Mouse (Mus musculus): Measurements from ENCODE around the gene Scly.

Gene Scly

DNA sequence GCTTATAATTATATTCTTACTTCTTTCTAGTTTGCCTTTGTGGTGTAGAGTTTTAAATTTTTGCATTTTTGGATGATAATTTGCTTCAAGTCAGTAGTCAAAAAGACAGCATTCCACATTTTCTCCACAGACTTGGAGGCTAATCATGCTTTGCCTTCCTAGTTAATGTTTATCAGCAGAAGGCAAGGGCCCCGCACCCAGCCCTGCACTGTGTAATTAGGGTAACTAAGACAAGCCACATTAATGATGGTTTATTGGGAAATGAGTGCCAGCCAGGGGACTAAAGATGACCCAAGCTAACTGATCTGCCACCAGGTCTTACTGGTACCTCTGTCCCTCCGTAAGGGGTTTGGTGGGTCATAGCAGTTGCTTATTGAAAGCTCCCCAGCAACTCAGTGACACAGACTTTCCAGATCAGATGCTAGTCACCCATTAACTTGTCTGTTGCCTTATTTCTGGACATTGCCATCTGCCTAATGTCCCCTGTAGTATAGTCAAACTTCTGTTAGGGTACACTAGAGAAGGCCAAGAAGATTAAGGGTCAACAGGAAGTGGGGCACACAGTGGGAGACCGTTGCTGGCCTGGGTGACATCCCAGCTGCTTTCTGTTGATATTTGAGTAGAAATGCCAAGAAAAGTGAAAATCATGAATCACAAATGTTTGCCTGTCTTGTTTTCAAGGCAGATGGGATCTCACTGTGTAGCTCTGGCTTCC lies 3.2 kb downstream of the Scly start:
- DNase-seq (ENCODE audit: low read depth), result no peak

DNA sequence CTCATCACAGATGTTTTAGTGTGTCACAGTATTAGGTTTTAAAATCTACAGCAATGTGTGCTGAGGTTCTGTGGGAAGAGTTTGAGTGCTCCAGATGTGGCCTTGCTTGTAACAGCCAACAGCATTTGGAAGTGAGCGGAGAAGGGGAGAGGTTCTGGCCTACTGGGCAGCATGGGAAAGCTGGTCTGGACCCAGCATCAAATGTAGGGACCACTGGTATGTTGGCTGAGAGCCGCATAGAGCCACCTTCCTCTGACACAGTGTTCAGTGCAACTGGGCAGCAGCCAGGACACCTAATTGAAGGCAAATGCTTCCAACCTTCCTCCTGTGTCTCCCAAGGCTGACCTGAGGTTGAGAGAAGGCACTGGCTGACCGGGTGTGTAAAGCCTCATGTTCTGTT lies 3.9 kb downstream of the Scly start:
- no peak for DNase-seq (ENCODE audit: low read depth)

DNA sequence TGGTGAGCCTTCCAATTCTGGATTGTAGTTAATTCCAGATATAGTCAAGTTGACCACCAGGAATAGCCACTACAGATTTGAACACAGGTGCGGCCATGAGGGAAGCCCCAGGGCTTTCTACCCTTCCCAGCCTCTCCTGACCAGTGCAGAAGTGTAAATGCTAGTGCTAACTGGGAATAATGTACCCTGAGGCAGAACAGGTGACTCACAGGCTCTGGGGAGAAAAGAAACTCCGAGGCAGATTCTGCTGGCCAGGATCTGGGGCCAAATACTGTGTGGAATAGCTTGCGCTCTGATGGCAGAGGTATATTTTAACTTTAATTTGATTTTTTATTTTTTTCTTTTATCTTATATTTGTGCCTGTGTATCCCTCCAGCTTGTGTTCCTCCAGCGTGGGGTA lies 6.5 kb downstream of the Scly start:
- no peak for DNase-seq (ENCODE audit: low read depth)

DNA sequence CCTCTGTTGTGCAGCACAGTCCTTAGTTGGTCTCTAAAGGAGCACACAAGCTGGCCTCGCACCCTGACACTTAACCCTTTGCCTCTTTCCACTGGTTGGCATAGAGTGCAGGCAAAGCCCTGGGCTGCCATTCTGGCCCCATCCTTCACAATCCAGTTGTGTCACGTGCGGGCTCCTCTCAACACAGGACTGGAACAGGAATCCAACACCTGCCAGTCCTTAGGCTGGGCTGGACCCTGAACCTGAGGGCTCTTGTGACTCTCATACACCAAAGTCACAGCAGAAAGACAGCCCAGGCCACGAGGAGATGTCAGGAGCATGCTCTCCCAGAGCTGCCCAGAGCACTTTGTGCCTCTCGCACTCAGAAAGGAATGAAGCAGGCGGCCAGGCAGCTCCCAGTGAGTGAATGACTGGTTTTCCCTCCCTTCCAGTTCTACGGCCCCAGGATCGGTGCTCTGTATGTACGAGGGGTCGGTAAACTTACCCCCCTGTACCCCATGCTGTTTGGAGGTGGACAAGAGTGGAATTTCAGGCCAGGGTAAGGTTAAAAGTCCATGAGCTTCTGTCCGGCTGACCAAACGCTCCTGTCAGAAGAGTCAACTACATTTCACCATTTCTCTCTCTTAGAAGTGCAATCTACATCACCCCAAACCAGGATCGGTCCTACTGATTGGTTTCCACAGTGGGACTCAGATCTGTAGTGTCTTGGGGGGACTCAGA lies 11.4 kb downstream of the Scly start:
- DNase-seq (ENCODE audit: low read depth), result no peak

DNA sequence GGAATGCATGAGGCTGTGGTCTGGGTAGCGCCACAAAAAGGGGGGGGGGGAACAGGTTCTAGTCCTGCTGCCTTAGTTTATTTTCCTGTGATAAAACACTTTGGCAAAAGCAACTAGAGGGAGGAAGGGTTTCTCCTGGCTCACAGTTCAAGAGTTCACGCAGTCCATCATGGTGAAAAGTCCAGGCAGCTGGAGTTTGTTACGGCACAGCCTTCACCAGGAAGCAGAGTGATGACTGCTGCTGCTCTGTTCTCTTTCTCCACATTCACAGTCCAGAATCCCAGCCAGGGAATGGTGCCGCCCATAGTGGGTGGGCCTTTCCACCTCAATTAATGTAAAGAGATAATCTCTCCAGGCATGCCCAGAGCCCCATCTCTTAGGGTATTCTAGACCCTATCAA lies 14.1 kb downstream of the Scly start:
- no peak for DNase-seq (ENCODE audit: low read depth)

DNA sequence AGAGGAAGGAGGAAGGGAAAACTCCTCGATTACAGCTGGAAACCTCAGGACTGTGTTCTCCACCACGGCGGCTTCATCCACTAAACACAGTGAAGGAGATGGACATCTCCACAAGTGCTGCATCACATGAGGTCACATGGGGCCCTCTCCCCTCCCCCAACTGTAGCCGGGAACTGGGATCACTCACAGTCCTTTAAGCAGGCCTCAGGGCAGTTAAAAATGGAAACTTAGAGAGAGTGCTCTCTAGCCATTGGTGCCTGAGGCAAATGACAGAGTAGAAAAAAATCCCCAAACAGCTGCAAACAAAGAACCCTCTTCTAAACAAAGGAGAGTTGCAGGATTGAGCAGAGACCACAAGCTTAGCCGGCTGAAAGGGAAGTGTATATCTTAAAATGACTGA lies 15.1 kb downstream of the Scly start:
- no peak for DNase-seq (ENCODE audit: low read depth)

DNA sequence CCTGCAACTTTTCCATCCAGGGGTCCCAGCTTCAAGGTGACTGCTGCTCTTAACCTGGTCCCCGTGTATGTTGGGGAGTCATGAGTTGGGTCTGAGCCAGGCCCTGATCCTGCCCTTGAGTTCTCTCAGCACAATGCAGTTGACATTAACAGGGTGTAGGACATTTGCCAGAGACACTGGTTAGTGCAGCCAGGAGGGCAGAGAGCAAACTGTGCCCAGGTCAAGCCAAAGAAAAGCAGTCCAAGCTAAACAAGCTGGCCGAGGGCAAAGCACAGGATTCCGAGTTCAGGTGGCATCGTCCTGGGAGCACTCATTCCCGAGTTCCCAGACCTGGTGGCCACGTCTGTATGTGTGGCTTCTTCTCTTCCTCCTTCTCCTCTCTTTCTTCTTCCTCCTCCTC lies 19.5 kb downstream of the Scly start:
- DNase-seq (ENCODE audit: low read depth), result no peak

DNA sequence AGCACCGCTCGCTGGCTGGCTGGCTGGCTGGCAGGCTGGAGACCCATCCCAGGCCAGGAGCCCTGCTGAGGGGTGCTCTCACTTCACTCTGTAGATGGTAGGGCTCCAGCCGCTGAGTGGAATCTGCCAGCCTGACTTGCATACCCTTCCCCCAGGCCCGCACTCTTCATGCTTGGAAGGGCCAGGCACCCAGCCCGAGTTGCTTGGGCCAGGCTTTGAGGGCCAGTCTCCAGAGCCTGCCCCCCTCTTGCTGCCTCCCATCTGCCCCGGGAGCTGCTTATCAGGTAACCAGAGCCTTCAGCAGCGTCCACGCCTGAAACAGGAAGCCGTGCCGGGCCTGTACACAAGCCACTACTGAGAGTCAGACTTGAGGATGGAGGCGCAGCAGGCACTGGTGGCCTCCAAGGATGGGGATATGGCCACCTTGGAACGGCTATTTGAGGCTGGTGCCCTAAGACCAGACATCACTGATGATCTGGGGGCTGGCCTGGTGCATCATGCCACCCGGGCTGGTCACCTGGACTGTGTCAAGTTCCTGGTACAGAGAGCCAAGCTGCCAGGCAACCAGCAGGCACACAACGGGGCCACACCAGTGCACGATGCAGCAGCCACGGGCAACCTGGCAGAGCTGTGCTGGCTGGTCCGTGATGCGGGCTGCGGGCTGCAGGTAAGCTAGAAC lies 23.8 kb downstream of the Scly start, which contains the start of gene Espnl:
TSS of gene Espnl (plus strand) at position 316 of the 679 bp plus-strand sequence.
- DNase-seq (ENCODE audit: low read depth), result no peak

DNA sequence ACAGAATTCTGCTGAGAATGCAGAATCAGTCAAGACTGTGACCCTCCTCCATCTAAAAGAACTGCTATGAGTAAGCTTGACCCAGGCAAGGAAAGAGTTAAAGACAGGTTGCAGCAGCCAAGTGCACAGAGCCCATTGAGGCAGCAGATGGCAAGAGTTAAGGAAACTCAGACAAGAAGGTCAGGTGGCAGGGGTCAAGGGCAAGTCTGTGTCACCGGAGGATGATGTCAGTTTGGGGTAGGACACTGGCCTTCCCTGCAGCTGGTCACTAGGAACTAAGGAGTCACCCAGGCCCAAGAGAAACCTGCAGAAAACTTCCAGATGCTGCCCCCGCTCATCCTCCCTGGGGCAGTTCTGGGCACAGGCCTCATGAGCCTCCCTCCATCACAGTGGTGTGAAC lies 26.5 kb downstream of the Scly start:
- DNase-seq (ENCODE audit: low read depth), result no peak

DNA sequence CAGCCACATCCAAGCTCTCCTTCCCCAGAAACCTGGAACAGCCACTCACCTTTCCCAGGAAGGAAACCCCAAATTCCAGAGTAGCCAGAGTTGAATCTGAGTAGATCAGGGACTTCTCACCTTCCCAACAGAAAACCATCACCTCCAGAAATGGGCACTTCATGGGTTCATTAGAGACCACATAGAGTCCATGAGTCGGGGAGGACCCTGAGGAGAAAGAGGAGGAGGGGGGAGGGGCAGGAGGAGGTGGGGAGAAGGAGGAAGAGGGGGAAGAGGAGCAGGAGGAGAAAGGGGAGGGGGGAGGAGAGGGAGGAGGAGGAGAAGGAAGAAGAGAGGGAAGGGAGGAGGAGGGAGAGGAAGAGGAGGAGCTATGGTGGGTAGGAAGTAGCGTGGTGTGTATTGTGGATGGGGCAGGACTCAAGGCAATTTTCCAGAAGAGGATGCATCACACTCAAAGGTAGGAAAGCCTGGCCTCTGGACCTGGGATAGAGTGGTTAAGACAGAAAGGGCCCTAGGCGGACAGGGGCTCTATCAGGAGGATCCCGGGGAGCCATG lies 27.4 kb downstream of the Scly start:
- no peak for DNase-seq (ENCODE audit: low read depth)

DNA sequence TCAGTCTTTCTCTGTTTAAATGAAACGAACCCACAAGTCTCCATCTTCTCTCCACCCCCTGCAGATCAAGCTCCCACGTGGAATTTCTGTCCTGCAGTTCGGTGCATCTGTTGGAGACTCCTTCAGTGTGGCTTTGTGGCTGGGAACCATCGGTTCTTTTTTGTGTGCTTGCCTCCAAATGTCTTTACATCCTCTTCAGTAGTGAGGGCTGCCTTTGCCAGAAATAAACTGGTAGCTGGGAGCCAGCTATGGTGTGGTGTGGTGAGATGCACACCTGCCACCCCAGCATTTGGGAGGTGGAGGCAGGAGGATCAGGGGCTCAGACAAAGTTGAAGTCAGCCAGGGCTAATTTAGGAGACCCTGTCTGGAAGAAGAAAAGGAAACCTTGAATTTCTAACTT lies 34.0 kb downstream of the Scly start:
- DNase-seq (ENCODE audit: low read depth), result no peak

DNA sequence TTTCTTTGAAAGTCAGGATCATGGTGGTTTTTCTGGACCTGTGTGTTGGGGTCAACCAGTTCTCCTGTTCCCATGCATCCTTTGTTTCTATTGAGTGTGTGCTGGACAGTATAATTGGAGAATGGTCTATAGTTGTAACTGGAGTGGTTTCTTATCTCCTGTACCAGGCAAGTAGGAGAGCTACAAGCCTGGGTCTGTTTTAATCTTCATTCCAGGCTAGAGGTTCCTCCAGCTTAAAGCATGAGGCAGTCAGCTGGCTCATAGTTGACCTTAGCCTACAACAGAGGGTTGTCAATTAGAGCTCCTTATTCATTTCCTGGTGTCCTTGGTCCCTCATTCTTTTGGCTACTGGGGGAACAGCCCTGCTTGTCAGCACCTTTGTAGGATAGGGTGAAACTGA lies 35.4 kb downstream of the Scly start:
- no peak for DNase-seq (ENCODE audit: low read depth)

DNA sequence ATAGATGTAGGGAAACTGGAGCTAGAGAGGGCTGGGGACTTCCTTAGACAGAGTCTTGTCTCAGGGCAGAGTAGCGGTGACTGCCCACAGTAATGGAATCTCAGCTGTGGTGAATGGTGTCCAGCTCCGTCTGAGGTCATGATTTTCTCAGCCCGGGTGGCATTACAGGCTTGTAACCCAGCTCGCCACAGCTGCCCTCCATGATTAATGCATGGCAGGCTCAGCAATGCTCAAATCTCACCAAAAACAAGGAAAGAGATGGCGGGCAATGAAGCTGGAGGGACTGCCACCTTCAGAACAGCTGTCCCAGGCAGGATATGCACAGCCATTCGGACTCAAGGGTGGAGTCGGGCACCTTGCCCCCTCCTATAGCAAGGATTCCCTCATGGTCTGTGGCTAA lies 39.2 kb downstream of the Scly start:
- DNase-seq (ENCODE audit: low read depth), result no peak

DNA sequence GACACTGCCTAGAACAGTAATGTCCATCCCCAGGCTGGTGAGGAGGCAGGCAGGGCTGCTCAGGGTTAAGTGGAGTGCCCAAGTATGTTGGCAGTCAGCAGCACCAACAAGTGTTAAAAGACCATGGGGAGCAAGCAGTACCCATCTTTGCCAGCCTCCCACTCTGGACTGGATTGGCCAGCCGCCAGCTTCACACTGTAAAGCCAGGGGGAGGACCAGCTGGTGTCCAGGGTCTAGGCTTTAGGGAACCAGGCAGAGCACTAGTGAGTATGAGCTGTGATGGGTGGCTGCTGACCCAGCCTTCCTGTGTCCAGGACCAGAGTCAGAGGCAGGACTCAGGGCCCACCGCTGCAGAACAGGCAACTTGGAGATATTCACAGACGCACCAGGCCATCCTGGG lies 45.9 kb downstream of the Scly start:
- no peak for DNase-seq (ENCODE audit: low read depth)

DNA sequence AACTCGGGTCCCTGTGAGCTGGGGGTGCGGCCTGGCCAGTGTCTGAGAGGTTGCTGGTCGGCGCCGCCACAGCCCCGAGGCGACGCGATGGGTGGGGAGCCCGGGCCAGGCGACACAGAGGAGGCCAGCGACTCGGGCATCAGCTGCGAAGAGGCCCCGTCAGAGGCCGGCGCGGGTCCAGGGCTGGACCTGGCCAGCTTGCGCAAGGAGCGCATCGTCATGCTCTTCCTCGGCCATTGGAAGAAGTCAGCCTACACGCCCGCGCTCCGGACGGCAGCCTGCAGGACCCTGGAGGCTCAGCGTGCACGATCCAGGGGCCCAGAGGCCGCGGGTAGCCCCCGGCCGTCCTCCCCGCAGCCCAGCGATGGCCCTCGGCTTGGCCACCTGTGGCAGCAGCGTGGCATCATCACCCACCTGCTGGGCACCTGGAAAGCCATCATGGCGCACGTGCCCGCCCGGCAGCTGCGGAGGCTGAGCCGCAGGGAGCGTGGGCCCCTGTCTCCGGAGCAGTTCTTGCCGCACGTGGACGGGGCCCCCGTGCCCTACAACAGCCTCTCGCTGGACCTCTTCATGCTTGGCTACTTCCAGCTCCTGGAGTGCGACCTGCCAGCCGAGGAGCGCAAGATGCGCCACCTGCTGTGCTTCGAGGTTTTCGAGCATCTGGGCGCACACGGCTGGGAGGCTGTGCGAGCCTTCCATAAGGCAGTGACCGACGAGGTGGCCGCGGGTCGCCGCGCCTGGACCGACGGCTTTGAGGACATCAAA lies 47.0 kb downstream of the Scly start:
- DNase-seq (ENCODE audit: low read depth), result no peak

DNA sequence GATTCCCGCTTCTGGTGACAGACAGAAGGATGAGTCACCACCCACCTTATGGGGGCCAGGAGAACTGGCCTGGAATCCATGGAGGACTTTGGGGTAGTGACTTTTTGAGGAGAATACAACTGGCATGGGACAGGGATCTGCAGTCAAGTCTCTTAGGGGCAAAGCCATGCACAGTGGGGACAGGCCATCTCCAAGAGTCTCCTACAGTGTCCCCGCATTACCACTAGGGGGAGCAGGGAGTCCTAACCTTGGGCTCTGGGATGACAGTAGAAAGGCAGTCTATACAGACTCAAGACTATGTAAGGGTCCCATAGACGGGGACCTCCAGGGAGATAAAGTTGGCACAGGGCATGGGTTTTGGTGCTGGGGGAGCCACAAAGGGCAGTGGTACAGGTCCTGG lies 48.8 kb downstream of the Scly start:
- DNase-seq (ENCODE audit: low read depth), result peak; percentile 61

DNA sequence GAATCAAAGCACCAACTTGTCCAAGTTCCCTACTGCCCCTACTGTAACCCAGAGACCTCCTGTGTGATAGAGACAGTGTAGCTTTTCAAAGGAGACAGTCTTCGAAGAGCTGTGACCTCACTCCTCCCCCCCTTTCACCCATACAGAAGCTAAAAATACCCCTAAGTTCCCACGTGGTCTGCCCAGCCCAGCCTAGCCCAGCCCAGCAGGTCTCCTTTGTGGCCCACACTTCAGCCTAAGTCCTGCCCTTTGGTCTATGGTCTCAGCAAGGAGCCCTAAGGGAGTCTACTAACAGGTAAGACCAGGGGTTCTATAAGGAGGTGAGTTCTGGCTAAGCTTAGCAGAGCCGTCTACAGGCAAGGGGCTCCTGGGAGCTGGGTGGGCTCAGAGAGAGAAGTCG lies 52.7 kb downstream of the Scly start, which contains the start of gene Klhl30:
TSS of gene Klhl30 (plus strand) at position 176 of the 400 bp plus-strand sequence.
- no peak for DNase-seq (ENCODE audit: low read depth)

DNA sequence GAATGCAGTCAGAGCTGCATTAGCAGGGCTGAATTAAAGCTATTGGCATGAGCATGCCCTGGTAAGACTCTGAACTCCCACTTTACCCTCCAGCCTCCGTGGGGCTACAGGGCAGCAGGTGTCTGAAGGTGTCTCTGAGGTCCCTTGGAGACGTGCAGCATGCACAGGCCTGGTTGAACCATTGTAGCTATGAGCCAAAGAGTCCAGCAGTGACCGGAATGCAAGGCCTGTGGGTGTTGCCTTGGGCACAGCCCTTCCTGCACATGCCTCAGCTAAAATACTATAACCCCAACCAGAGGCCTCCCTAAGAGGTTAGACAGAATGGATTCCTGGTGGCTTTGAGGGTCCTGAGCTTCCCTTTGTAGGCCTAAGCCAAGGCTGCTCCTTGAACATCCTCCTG lies 53.1 kb downstream of the Scly start:
- DNase-seq (ENCODE audit: low read depth), result no peak

DNA sequence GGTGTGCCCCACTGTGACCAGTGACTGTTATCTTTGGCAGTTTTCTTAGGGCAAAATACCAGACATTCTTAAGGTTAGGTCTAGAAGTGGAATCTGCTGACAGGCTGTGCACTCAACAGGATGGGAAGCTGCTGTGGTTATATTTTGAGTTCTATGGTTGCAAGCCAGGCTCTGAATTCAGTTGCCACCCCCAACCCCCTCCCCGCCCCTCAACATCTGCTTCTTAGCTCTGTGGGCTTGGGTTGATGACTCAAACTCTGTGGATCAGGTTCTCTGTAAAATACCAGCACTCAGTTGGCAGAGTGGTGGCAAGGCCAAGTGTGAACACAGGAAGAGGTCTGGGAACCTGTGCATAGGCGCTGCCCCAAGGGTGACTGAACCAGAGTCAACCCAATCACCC lies 54.1 kb downstream of the Scly start:
- DNase-seq (ENCODE audit: low read depth), result no peak

DNA sequence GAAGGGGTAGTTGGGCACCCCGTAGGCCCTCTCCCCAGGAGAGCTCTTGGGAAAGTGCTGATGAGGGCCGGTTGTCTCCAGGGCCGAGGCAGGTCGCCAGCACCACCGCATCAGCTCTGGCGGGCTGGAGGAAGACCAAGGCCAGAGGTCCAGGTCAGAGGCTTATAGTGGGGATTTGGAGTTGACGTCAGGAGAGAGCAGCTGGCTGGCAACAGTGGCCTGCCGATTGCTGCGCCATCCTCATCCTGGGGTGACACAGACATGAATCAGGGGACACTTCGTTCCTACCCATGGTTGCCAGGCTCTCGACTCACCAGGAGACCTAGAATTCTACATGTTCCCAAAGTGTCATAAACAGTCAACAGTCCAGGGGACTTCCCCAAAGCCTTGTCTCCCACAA lies 58.0 kb downstream of the Scly start:
- DNase-seq (ENCODE audit: low read depth), result no peak

DNA sequence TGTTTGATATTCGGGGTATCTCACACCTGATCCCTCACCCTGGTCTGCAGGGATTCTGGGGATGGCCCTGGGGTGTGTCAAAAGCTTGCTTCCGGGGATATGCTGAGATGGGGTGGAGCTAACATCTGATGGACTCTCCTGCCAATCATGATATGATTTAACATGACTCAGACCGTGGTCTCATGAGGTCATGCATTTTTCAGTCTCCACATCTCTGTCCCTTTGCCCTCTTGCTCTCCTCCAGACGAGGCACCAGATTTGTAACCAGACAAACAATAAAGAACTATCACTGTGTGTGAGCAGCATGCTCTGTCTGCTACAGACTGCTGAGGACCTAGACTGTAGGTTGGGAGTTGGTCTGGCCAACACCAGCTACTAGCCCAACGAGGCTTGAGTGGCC lies 64.0 kb downstream of the Scly start:
- DNase-seq (ENCODE audit: low read depth), result no peak

Measured in c-Kit-positive CD71-positive TER-119-negative erythroid progenitor cells, embryonic 14.5 days (primary cell).